24 mouse cellular contexts compared by ENCODE assay signal in genomic region chr7:73031407-73031806, GRCm38 (mm10).
DNase-seq lines count a peak whose midpoint lies in the region; ATAC-seq and TF ChIP-seq lines count a peak whose summit lies in the region.
"Had no signal": no experiment of that assay in that cellular context is flagged by ENCODE, and none has a peak within 500 bp of the region (broad histone marks: within the 10 kb centered on the region; RNA-seq: fewer than 3 reads in every experiment).

No protein-coding gene starts in this region.

- peak; percentile 34 for DNase-seq in heart, adult 11 months
- DNase-seq in heart, postnatal 10 days, result no peak
- no peak for DNase-seq in kidney, adult 11 months
- DNase-seq in kidney, postnatal 0 days (ENCODE audit: low spot score), result peak; percentile 9
- no peak for DNase-seq in kidney, adult 18-20 months
- DNase-seq: adrenal gland, adult 8-10 months; adrenal gland, postnatal 14 days; adrenal gland, postnatal 36 days; B cell, adult 2 months; cerebellum, adult 11-12 months; cerebellum, adult 2 months; cerebellum, adult 9-10 months; cerebellum, postnatal 10 days; cerebellum, postnatal 25 days had no signal

- H3K27ac ChIP-seq in kidney, embryonic 15.5 days, result no peak overlapping the region
- no peak overlapping the region for H3K27ac ChIP-seq in kidney, postnatal 0 days
- H3K27ac ChIP-seq: embryonic facial prominence, embryonic 10.5 days; forebrain, embryonic 13.5 days; forebrain, embryonic 15.5 days had no signal

- H3K4me2 ChIP-seq in kidney, embryonic 15.5 days, result no peak overlapping the region
- no peak overlapping the region for H3K4me2 ChIP-seq in kidney, postnatal 0 days (ENCODE audit: low read length)
- H3K4me2 ChIP-seq: embryonic facial prominence, embryonic 12.5 days; forebrain, embryonic 13.5 days; forebrain, embryonic 15.5 days had no signal

- no peak overlapping the region for H3K4me3 ChIP-seq in kidney, embryonic 15.5 days (replicated peaks)
- no peak overlapping the region for H3K4me3 ChIP-seq in kidney, postnatal 0 days (replicated peaks; ENCODE audit: low read depth, low read length)
- H3K4me3 ChIP-seq: embryonic facial prominence, embryonic 10.5 days; embryonic facial prominence, embryonic 12.5 days; forebrain, embryonic 13.5 days; forebrain, embryonic 15.5 days had no signal

- H3K27me3 ChIP-seq in kidney, embryonic 15.5 days, result no peaks in the 10 kb centered on the region
- H3K27me3 ChIP-seq in kidney, postnatal 0 days (ENCODE audit: insufficient read depth, low read length), result no peaks in the 10 kb centered on the region
- H3K27me3 ChIP-seq: CH12.LX; embryonic facial prominence, embryonic 12.5 days; forebrain, embryonic 13.5 days; forebrain, embryonic 15.5 days; Patski had no signal

- no peak overlapping the region for H3K9ac ChIP-seq in kidney, embryonic 15.5 days
- no peak overlapping the region for H3K9ac ChIP-seq in kidney, postnatal 0 days (ENCODE audit: low read depth, low read length)
- H3K9ac ChIP-seq: embryonic facial prominence, embryonic 12.5 days; forebrain, embryonic 13.5 days; forebrain, embryonic 15.5 days had no signal

- H3K36me3 ChIP-seq in kidney, embryonic 15.5 days, result no peaks in the 10 kb centered on the region
- no peaks in the 10 kb centered on the region for H3K36me3 ChIP-seq in kidney, postnatal 0 days (ENCODE audit: insufficient read depth, low read length)
- H3K36me3 ChIP-seq: embryonic facial prominence, embryonic 10.5 days; embryonic facial prominence, embryonic 12.5 days; forebrain, embryonic 15.5 days; G1E had no signal

- ATAC-seq in kidney, embryonic 15.5 days (replicated peaks; ENCODE audit: low FRiP score), result peak; percentile 62; the same call in 1 of the 2 replicates
- ATAC-seq in kidney, postnatal 0 days (replicated peaks; ENCODE audit: low FRiP score, low read depth), result no peak
- ATAC-seq: activated CD4-positive, CD25-positive, alpha-beta regulatory T cell, adult 4 months; CD4-positive, CD25-positive, alpha-beta regulatory T cell, adult 4 months; forebrain, embryonic 13.5 days; forebrain, embryonic 15.5 days; Patski had no signal

- intact Hi-C loops in heart, postnatal 10 days (cut with DNase I), result loop anchor here (10.0 kb wide), 1 partner anchor 457 kb away; no protein-coding TSS in a partner anchor

- 45% methylated on average over 5 of the region's 5 CpGs for WGBS in kidney, embryonic 15.5 days
- 43% methylated on average over 5 of the region's 5 CpGs for WGBS in kidney, postnatal 0 days

- H3K4me1 ChIP-seq in kidney, embryonic 15.5 days, result peaks cover 21% of the 10 kb centered on the region
- H3K4me1 ChIP-seq in kidney, postnatal 0 days (replicated peaks; ENCODE audit: insufficient read depth, low read length), result no peaks in the 10 kb centered on the region
- H3K4me1 ChIP-seq: forebrain, embryonic 13.5 days; forebrain, embryonic 15.5 days had no signal

- TF ChIP-seq CTCF in kidney, postnatal 0 days (IDR thresholded peaks at IDR 0.05; ENCODE audit: low read depth), result no peak

- H3K9me3 ChIP-seq in kidney, embryonic 15.5 days (replicated peaks), result no peaks in the 10 kb centered on the region
- no peaks in the 10 kb centered on the region for H3K9me3 ChIP-seq in kidney, postnatal 0 days (replicated peaks; ENCODE audit: low read length)
- H3K9me3 ChIP-seq: embryonic facial prominence, embryonic 10.5 days; embryonic facial prominence, embryonic 12.5 days; forebrain, embryonic 13.5 days; forebrain, embryonic 15.5 days had no signal

Comparison
In these comparisons a context has a peak if more than half of its experiments do, and no peak if none do; other contexts are left out.
1. DNase-seq: peak in heart, adult 11 months (single experiment) and kidney, postnatal 0 days (single experiment); none in heart, postnatal 10 days (0 of 2), kidney, adult 11 months (single experiment) and kidney, adult 18-20 months (single experiment).